Mouse (Mus musculus) heart, postnatal 10 days (tissue): Measurements from ENCODE around the gene Dpyd. TPM values are rescaled to one million over a fixed set of nuclear protein-coding genes. Genes with fewer than 3 reads are reported as not detected.
A peak's percentile ranks its signal among the peaks of the same experiment; 100 is the strongest.

Source experiments
- DNase-seq, 2 experiments: peaks; one replicate each; pipeline ENCODE4 v3.0.0; 2021
- intact Hi-C: fragments of 180-260 bp; cut with DNase I; formaldehyde crosslinking; loops from one replicate; pipeline ENCODE4 v1.15.1; 2025
- total RNA-seq, 2 experiments: library from RNA; stranded (reverse); gene quantifications; 2 replicates each; pipeline ENCODE4 v1.2.3; 2021

The Dpyd gene
- total RNA-seq, 2 experiments from 2014 or later: 4.7 to 4.9 TPM

GRCm38 (mm10) chr3:118675441-118675840 is 113.5 kb downstream of the Dpyd start:
- DNase-seq: no peak
- intact Hi-C loops: no loop called here

- intact Hi-C loops: no loop called here
- no peak for DNase-seq
These were observed 114.3 kb downstream of the Dpyd start for GRCm38 (mm10) chr3:118676052-118676777.

- intact Hi-C loops: no loop called here
- DNase-seq: peak; percentile 0 to 5
These were observed 118.9 kb downstream of the Dpyd start for GRCm38 (mm10) chr3:118680803-118681202.

GRCm38 (mm10) chr3:118750269-118750668 is 188.3 kb downstream of the Dpyd start:
- intact Hi-C loops: no loop called here
- DNase-seq: no peak

GRCm38 (mm10) chr3:118753623-118754022 is 191.7 kb downstream of the Dpyd start:
- no peak for DNase-seq
- intact Hi-C loops: no loop called here

GRCm38 (mm10) chr3:118756099-118756498 is 194.2 kb downstream of the Dpyd start:
- no peak for DNase-seq
- intact Hi-C loops: no loop called here

GRCm38 (mm10) chr3:118812885-118813284 is 251.0 kb downstream of the Dpyd start:
- no peak for DNase-seq
- intact Hi-C loops: no loop called here

- intact Hi-C loops: no loop called here
- peak; percentile 1 to 3 for DNase-seq
These were observed 288.9 kb downstream of the Dpyd start for GRCm38 (mm10) chr3:118850613-118851527.

GRCm38 (mm10) chr3:118852711-118853110 is 290.8 kb downstream of the Dpyd start:
- intact Hi-C loops: no loop called here
- no peak for DNase-seq

GRCm38 (mm10) chr3:118855411-118855810 is 293.5 kb downstream of the Dpyd start:
- DNase-seq: no peak
- intact Hi-C loops: no loop called here

- DNase-seq: no peak
- intact Hi-C loops: no loop called here
These were observed 307.5 kb downstream of the Dpyd start for GRCm38 (mm10) chr3:118869113-118870107.

- DNase-seq: no peak
- intact Hi-C loops: no loop called here
These were observed 313.9 kb downstream of the Dpyd start for GRCm38 (mm10) chr3:118875871-118876270.

GRCm38 (mm10) chr3:118899036-118899435 is 337.1 kb downstream of the Dpyd start:
- DNase-seq: no peak
- intact Hi-C loops: no loop called here

- intact Hi-C loops: no loop called here
- no peak for DNase-seq
These were observed 429.4 kb downstream of the Dpyd start for GRCm38 (mm10) chr3:118991312-118991711.

- intact Hi-C loops: no loop called here
- no peak for DNase-seq
These were observed 429.9 kb downstream of the Dpyd start for GRCm38 (mm10) chr3:118991793-118992192.

- intact Hi-C loops: no loop called here
- DNase-seq: no peak
These were observed 459.3 kb downstream of the Dpyd start for GRCm38 (mm10) chr3:119021255-119021654.

- intact Hi-C loops: no loop called here
- no peak for DNase-seq
These were observed 480.7 kb downstream of the Dpyd start for GRCm38 (mm10) chr3:119042611-119043010.

GRCm38 (mm10) chr3:119056144-119056543 is 494.2 kb downstream of the Dpyd start:
- DNase-seq: no peak
- intact Hi-C loops: no loop called here

GRCm38 (mm10) chr3:119063214-119063613 is 501.3 kb downstream of the Dpyd start:
- intact Hi-C loops: no loop called here
- DNase-seq: no peak

- intact Hi-C loops: no loop called here
- DNase-seq: no peak
These were observed 501.7 kb downstream of the Dpyd start for GRCm38 (mm10) chr3:119063642-119064041.

GRCm38 (mm10) chr3:119064746-119065145 is 502.8 kb downstream of the Dpyd start:
- intact Hi-C loops: no loop called here
- DNase-seq: no peak
